Mouse (Mus musculus): ENCODE data around the gene Gm20388.

DNA sequence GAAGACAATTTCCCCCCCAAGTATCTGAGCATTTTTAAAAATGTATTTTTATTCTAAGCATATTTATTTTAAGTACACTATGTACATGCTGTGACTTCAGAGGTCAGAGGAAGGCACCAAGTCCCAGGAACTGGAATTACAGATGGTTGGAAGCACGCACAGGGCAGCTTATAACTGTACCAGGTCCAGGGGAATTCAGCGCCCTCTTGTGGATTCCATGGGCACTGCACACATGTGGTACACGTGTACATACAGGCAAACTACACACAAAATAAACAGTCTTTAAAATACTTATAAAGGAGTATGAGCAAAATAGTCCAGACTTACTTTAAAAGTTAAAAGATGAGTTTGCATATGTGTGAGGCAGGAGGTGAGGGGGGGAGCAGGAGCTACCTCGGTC lies 4483.3 kb downstream of the Gm20388 start:
- TF ChIP-seq CTCF (IDR thresholded peaks at IDR 0.05; ENCODE audit: low read depth) = no peak
- TF ChIP-seq EP300 (IDR thresholded peaks at IDR 0.05; ENCODE audit: low read depth) = no peak
